Mouse (Mus musculus): ENCODE measurements around the gene Cd48.
"Not testable (repeated sequence)": the region's sequence is repeated elsewhere in the genome, so short reads cannot be mapped to it uniquely, and the experiment has no call there.

Cd48 gene

DNA sequence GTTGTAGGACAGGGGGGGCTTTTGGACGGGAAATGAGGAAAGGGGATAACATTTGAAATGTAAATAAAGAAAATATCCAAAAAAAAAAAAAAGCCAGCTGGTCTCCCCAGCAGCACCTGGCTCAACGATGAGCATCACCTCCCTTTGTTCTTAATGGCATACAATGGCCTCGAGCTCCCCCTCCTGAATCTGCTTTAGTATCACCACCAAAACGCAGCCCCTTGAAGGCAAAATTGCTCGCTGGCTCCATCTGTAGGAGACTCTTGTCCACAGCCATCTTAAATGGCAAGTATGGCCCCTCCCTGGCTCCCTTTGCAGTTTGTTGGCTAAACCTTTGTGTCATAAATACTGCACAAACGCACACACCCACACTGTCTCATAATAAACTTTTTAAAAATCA is 17.2 kb downstream of the Cd48 start:
- DNase-seq: peak; percentile 21 to 39

DNA sequence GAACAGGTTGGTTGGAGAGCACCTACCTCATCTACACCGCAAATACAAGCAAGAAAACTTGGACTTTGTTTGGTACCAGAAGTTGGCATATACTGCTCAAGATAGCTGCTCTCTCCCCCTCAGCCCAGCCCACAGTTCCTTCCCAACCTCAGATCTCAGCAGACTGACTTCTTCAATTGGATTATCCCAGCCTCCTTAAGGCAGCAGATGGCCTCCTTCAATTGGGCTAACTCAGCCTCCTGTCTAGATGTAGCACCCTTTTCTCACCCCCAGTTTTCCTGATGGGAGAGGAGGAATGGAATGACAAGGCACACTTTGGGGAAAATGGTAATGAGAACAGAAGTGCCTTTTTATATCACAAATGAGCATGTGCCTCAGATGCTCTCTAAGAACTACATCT is 31.9 kb downstream of the Cd48 start:
- not testable (repeated sequence) for DNase-seq

DNA sequence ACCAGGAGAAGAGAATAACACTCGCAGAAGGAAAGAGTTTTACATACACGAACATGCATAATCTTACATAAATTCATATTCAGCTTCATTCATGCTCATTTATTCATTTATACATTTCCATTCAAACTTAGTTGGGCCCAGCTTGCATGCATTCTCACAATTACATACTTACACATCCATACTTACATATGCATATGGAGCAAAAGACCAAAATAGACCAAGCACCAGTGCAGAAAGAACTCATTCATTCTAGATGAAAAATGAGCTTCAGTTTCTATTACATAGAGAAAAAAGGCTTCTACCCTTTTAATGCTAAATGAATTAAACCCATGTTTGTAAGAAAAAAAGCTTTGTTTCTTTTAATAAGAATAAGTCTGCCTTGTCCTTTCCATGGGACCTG is 33.6 kb downstream of the Cd48 start:
- no peak for DNase-seq

DNA sequence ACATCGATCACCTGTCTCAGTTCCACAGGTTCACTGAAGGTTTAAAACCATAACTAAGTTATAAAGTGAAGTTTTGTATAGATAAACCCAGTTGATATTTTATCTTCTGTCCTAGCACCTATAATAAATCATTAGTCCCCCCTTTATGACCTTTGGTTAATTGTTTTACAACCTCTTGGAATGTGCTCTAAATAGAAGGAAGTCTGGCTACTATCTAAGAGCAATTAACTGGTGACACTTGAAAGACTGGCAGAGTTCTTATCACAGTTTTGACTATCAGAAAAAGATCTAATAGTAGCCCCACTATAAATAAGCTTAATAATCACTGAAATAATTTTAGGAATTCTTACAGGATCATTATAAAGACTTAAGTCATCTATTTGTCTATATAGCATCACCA is 34.4 kb downstream of the Cd48 start:
- no peak for DNase-seq

GRCm38 (mm10) chr1:171731195-171731594 is 49.4 kb downstream of the Cd48 start:
- DNase-seq: no peak

DNA sequence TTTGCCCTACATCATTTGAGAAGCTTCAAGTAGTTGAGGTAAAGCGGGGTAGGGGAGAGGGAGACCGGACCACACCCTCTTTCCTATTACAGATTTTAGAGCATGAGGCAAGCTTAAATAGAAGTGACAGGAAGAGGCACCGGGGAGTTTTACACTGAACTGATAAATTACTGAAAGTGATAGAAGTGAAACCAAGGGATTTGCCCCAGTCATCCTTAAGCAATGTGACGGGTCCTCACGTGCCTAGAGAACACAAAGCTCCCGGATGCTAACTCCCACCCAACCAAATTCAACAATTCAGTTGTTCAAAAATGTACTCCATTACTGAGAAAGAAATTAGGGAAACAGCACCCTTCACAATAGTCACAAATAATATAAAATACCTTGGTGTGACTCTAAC is 53.1 kb downstream of the Cd48 start:
- no peak for DNase-seq

DNA sequence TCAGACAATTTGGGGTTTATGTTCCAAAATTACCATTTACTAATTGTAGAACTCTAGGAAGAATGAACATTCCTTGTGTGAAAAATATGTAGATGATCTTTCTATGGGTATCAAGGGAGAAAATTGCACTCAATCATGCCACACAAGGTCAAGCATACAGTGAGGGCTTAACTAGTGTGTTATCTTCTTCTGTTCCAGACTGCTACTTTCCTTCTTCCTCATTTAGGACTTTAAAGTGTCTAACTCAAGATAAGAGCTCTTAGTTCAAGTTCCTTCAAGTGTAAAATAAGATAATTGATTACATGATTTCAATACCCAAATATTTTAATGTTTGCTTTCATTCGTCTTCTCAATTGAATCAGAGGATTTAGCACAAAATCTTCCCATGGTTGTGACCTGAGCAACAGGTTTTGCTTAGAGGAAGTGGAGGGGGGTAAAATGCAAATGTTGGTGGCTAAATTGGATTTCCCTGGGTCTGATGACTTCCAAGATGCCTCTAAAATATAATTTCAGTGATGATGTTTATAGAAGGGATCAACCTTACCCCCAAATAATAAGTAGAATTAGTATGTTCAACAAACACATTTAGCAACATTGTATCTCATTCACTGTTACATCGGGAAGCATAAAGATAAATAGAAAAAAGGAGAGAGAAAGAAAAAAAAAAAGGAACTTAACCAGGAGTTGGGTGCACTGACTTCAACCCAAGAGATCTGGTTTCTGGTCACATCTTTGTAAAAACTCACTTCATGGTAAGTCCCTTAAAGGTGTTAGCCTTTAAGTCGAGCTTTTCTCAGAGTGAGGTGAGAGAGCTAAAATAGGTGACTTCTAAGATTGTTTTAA is 66.5 kb downstream of the Cd48 start:
- DNase-seq: no peak
